Mouse (Mus musculus) induced T-regulatory cell, adult 2 months (primary cell): Measurements from ENCODE around the gene CK137956.

Experiments
- DNase-seq: peaks from one replicate; pipeline ENCODE4 v3.0.0-alpha.2; 2012; ENCODE audit warnings: low read depth

CK137956 gene

DNA sequence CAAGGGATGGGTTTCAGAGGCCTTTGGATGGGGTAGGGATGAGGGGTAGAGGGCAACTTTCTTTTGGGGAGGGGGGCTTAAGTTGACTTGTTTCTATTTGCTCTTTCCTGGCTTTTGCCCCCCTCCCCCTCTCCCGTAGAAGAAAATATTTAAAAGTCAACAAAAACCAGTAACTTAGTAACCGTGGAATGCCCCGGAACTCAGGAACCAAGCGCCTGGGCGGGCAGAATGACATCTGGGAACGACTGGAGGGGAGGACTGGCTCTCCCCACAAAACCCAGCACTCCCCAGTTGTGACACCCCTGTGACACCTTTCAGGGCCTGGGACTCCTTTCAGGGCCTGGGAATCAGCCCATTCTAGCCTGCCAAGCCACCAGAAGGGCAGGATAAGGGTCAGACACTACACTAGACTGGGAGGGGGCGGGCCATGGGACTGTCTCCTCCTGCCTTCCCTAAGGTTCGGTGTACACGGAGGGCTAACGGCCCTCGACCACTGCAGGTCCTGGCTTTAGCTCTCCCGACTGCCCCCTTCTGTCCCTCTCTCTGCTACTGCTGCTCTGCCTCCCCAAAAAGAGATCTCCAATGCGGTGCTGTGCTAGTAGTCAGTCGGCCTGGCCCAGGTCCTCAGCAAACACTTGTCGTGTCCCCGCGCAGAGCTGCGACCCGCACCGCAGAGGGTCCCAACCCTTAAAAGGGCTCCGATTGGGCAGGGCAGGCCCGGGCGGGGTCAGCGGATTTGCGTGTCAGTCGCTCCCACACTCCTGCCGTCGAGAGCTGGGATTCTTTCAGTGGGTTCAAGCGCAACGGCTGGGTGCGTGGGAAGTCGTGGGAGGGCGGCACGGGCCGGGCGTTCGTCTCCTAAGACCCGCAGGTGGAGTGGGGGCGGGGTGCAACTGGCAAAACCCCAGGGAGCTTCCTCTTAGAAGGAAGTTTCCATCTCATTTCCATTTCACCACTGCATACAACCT is at the start of gene CK137956:
CK137956 (minus strand) TSS at position 51 of the 968 bp plus-strand sequence.
- DNase-seq: no peak

GRCm38 (mm10) chr4:128019465-128019864 is 48.7 kb upstream of the CK137956 start:
- DNase-seq: no peak

GRCm38 (mm10) chr4:128004797-128005452 is 34.2 kb upstream of the CK137956 start:
- no peak for DNase-seq

DNA sequence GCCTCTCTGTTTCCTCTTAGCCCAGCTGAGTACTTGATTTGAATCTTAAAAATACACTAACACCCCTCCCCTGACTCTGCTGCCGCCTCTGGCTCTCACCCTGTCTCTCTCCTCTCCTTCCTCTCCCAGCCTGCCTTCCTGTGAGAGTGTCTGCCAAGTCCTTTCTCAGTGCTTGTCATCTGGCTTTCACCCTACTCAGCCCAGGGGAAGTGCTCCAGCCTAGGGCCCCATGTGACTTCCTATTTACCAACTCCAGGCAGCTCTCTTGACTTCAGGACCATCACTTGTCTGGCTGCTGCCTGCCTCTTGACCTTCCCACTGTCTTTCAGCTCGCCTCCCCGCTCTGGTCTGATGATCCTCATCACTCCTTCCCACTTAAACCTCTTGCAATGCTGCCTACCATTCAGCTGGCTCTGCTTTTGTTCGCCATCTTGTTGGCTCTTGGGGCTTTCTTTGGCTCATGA is 31.9 kb upstream of the CK137956 start:
- no peak for DNase-seq

- DNase-seq: no peak
Observed at GRCm38 (mm10) chr4:127999281-127999680, 28.5 kb upstream of the CK137956 start.

GRCm38 (mm10) chr4:127989347-127989995 is 18.7 kb upstream of the CK137956 start:
- DNase-seq: no peak

DNA sequence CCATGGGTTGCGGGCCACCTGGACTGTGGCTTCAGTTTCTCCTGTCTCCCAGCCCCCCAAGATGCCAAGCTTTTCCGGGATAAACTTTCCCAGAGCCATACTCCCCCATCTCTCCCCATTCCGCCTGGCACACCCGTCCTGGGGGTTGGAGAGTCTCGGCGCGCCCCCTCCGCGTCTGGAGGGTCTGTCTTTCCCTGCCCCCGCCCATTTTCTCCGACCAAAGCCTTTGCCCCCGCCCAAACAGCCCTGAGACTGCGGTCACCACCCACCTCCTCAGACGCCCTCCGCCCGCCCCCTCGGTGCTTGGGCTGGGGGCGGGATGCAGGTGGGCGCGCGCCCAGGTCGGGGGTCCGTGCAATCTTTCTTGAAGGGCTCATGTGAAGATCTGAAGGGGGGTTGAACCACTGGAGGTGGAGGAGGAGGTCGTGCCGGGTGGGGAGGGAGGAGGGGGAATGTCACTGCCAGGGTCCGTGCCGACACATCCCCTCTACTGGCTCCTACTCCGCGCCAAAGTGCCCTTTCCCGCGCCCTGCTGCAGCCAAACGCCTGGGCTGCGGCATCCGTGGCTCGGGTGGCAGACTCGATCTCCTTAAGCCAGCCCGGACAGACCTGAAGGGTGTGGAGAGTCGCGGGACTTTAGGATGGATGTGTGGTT is 17.9 kb upstream of the CK137956 start:
- no peak for DNase-seq

DNA sequence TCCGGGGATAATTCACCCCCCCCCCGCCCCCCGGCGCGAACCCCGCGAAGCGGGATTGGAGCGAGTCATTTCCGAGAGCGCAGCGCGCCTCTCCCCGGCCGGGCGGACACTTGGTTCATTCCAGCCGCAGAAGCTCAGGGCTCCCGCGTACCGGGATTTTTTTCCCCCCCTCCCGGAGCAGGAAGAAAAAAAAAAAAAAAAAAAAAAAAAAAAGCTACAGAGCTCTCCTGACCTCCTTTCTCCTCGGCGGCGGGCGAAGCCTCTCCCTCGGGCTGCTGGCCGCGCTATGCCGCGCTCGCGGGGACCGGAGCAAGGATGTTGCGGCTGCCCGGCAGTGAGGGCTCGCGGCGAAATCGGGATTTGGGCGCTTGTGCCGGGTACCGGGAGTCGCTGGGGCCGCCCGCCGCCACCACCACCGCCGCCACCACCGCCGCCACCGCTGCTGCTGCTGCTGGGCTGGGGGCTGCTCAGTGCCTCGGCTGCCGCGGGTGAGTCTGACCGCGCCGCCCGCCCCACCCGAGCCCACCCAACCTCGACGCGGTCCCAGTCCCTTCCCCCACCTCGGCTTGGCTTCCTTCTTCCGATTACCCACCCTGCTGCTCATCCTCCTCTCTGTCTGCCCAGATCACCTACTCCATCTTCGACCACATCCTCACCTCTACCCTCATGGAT is 17.2 kb upstream of the CK137956 start, which contains the start of gene Csmd2:
Csmd2 (plus strand) TSS at position 74 of the 672 bp plus-strand sequence.
- no peak for DNase-seq

DNA sequence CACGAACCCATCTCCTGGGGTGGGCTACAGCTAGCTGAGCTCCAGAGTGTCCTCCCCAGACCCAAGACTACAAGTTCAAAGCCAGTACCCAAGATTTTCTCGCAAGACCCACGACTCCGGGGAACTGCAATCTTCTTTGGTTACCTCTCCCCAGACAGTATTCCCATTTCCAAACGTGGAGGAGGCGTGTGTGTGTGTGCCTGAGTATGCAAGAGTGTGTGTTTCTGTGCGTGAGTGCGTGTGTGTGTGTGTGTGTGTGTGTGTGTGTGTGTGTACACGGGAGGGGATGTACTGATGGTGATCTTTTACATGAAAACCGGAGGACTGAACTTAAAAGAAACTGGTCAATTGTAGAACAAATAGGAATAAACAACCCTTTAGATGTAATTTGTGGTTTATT is 16.5 kb upstream of the CK137956 start:
- DNase-seq: no peak

GRCm38 (mm10) chr4:127986491-127987075 is 15.8 kb upstream of the CK137956 start:
- DNase-seq: no peak

GRCm38 (mm10) chr4:127985874-127986273 is 15.1 kb upstream of the CK137956 start:
- DNase-seq: no peak

DNA sequence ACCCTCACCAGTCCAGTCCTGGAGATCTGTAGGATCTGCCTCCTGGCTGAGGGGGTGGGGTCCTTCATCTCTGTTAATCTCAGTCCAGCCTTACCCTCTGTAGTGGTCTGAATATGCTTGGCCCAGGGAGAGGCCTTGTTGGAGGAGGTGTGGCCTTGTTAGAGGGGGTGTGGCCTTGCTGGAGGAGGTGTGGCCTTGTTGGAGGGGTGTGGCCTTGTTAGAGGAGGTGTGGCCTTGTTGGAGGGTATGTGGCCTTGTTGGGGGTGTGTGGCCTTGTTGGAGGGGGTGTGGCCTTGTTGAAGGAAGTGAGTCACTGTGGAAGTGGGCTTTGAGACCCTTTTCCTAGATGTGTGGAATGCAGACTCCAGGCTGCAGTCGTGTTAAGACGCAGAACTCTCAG is 13.7 kb upstream of the CK137956 start:
- DNase-seq: no peak

DNA sequence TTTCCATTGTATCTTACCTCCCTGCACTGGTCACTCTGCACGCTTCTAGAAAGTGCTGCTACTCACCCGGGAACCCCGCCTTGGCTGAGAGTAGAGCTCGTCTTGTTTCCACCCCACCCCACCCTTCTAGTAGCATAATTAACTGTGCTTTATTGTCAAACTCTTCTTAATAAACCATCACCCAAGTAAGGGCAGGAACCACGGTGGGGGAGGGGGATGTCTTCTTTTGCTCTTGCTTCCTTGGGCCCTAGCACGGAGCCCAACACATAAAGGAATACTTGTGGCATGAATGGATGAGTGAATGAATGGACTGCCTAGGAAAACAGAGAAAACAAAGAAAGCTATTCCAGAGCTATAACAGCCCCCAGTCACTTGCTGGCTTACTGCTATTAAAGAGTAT is 10.4 kb upstream of the CK137956 start:
- DNase-seq: no peak

DNA sequence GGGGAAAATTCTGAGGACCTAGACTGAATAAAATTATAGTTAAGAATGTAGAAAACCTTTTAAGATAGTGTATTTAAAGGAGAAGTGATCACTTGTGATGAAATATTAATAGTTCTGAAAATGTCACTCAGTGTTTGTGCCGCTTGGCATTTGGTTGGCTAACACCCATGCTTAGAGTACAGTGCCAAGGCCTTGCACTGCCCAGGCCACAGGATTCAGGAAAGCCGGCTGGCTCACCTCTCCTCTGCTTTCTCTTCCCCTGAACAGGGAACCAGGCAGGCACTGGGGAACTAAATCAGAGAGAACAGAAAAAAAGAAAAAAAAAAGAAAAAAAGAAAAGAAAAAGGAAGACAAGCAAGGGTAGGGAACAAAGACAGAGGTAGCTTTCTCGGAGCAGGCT is 2.2 kb upstream of the CK137956 start:
- DNase-seq: no peak

- no peak for DNase-seq
Observed at GRCm38 (mm10) chr4:127970018-127970421, 731 bp downstream of the CK137956 start.

GRCm38 (mm10) chr4:127969101-127969500 is 1.6 kb downstream of the CK137956 start:
- no peak for DNase-seq

DNA sequence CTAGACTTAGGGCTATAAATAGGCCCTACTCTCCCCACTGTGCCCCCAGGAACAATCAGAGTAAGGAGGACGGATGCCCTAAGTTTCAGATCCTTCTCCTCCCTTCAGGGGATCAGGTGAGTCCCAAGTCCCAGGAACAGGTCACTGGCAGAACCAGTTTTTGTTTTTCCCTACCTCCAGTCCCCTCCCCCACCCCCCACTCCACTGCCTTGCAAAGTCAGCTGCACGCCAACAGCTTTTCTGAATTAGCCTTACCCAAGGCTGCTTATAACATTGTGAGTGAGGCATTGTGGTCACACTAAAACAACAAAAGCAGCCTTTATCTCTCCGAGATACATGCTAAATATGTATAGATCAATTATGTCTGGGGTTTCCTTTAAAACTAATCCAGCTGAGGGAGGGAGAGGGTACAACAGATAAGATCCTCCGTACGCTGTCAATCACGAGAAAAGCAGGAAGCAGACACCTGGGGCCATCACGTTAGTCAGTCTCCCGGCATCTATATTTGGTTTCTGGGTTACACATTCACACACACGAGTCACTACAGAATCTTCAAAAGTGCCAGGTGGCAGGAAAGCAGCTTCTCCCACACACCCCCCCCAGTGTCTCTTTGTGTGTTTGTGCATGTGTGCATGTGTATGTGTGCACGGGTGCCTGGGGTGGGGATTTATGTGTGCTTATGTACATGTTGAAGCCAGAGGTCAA is 17.6 kb downstream of the CK137956 start:
- no peak for DNase-seq

DNA sequence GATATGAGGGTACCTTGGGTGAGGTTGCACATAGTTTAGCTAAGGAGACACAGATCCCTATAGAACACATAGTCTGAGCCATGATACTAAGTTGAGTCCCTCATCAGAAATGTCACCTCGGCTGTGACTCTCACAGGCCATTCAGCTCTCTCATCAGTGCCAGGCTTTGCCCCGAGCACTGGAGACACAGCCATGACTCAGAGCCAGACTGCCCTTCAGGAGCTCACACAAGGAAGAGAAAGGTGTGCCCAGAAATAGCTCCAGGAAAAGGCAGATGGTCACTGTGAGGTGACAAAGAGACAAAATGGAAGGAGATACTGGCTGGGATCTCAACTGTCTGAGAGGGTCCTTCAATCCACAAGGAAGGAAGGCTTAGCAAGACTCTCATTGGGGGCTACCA is 23.1 kb downstream of the CK137956 start:
- DNase-seq: no peak

- no peak for DNase-seq
Observed at GRCm38 (mm10) chr4:127937474-127937873, 33.3 kb downstream of the CK137956 start.

- no peak for DNase-seq
Observed at GRCm38 (mm10) chr4:127935369-127935768, 35.4 kb downstream of the CK137956 start.
